Mouse (Mus musculus): ENCODE data around the gene Nptxr.
A peak's percentile ranks its signal among the peaks of the same experiment; 100 is the strongest.
"Not testable (repeated sequence)": the region's sequence is repeated elsewhere in the genome, so short reads cannot be mapped to it uniquely, and the experiment has no call there.

Gene Nptxr

GRCm38 (mm10) chr15:79822265-79823199 lies 18.0 kb upstream of the Nptxr start:
- DNase-seq (ENCODE audit: low spot score): peak; percentile 50

GRCm38 (mm10) chr15:79818325-79818724 lies 13.8 kb upstream of the Nptxr start:
- DNase-seq (ENCODE audit: low spot score): no peak

- no peak for DNase-seq (ENCODE audit: low spot score)
Measured at GRCm38 (mm10) chr15:79813666-79814258, 9.2 kb upstream of the Nptxr start.

GRCm38 (mm10) chr15:79812840-79813239 lies 8.3 kb upstream of the Nptxr start:
- not testable (repeated sequence) for DNase-seq (ENCODE audit: low spot score)

GRCm38 (mm10) chr15:79810997-79811396 lies 6.4 kb upstream of the Nptxr start:
- no peak for DNase-seq (ENCODE audit: low spot score)

GRCm38 (mm10) chr15:79810061-79810460 lies 5.5 kb upstream of the Nptxr start:
- DNase-seq (ENCODE audit: low spot score): no peak

- no peak for DNase-seq (ENCODE audit: low spot score)
Measured at GRCm38 (mm10) chr15:79808658-79809057, 4.1 kb upstream of the Nptxr start.

- peak; percentile 85 for DNase-seq (ENCODE audit: low spot score)
Measured at GRCm38 (mm10) chr15:79808114-79808513, 3.5 kb upstream of the Nptxr start.

- no peak for DNase-seq (ENCODE audit: low spot score)
Measured at GRCm38 (mm10) chr15:79807050-79807449, 2.5 kb upstream of the Nptxr start.

- DNase-seq (ENCODE audit: low spot score): no peak
Measured at GRCm38 (mm10) chr15:79805246-79805645, 680 bp upstream of the Nptxr start.

GRCm38 (mm10) chr15:79803533-79804351 lies 824 bp downstream of the Nptxr start:
- peak; percentile 69 for DNase-seq (ENCODE audit: low spot score)

GRCm38 (mm10) chr15:79802304-79802703 lies 2.3 kb downstream of the Nptxr start:
- DNase-seq (ENCODE audit: low spot score): no peak

- no peak for DNase-seq (ENCODE audit: low spot score)
Measured at GRCm38 (mm10) chr15:79801646-79802045, 2.9 kb downstream of the Nptxr start.

GRCm38 (mm10) chr15:79800701-79801100 lies 3.9 kb downstream of the Nptxr start:
- DNase-seq (ENCODE audit: low spot score): no peak

GRCm38 (mm10) chr15:79798591-79798990 lies 6.0 kb downstream of the Nptxr start:
- DNase-seq (ENCODE audit: low spot score): no peak

GRCm38 (mm10) chr15:79797680-79798079 lies 6.9 kb downstream of the Nptxr start:
- DNase-seq (ENCODE audit: low spot score): no peak

- no peak for DNase-seq (ENCODE audit: low spot score)
Measured at GRCm38 (mm10) chr15:79797096-79797495, 7.5 kb downstream of the Nptxr start.

GRCm38 (mm10) chr15:79796256-79796655 lies 8.3 kb downstream of the Nptxr start:
- no peak for DNase-seq (ENCODE audit: low spot score)

- DNase-seq (ENCODE audit: low spot score): no peak
Measured at GRCm38 (mm10) chr15:79794173-79794572, 10.4 kb downstream of the Nptxr start.

- DNase-seq (ENCODE audit: low spot score): no peak
Measured at GRCm38 (mm10) chr15:79793076-79793475, 11.5 kb downstream of the Nptxr start.

GRCm38 (mm10) chr15:79792455-79792854 lies 12.1 kb downstream of the Nptxr start:
- no peak for DNase-seq (ENCODE audit: low spot score)

GRCm38 (mm10) chr15:79791502-79791901 lies 13.1 kb downstream of the Nptxr start:
- no peak for DNase-seq (ENCODE audit: low spot score)
